Mouse (Mus musculus) forebrain, embryonic 15.5 days (tissue): ENCODE results near the gene Hist1h3f. TPM values are rescaled to one million over a fixed set of nuclear protein-coding genes. Genes with fewer than 3 reads are reported as not detected.
A peak's percentile ranks its signal among the peaks of the same experiment; 100 is the strongest.

Experiments used
- ATAC-seq: fragments of 200-750 bp; cut with Nextera tagmentation; replicated peaks from 2 replicates; pipeline ENCODE4 v1.8.0; 2017; ENCODE audit warnings: mild to moderate bottlenecking, moderate TSS enrichment, moderate library complexity
- H3K27ac ChIP-seq: fragments of 300-500 bp; sonication (generic); replicated peaks from 2 replicates; pipeline ENCODE4 v1.5.1; 2015; ENCODE audit warnings: mild to moderate bottlenecking, inconsistent platforms
- H3K27me3 ChIP-seq: fragments of 300-500 bp; sonication (generic); 2 replicates; pipeline ENCODE4 v1.6.1; 2015; ENCODE audit warnings: inconsistent platforms
- H3K36me3 ChIP-seq: fragments of 300-500 bp; sonication (generic); 2 replicates; pipeline ENCODE4 v1.6.1; 2015; ENCODE audit warnings: mild to moderate bottlenecking, inconsistent platforms
- H3K4me1 ChIP-seq: fragments of 300-500 bp; sonication (generic); 2 replicates; pipeline ENCODE4 v1.6.1; 2015; ENCODE audit warnings: inconsistent platforms
- H3K4me2 ChIP-seq: fragments of 300-500 bp; sonication (generic); replicated peaks from 2 replicates; pipeline ENCODE4 v1.6.1; 2015; ENCODE audit warnings: mild to moderate bottlenecking, inconsistent platforms
- H3K4me3 ChIP-seq: fragments of 300-500 bp; sonication (generic); 2 replicates; pipeline ENCODE4 v1.5.1; 2015; ENCODE audit warnings: mild to moderate bottlenecking, inconsistent platforms
- H3K9ac ChIP-seq: fragments of 300-500 bp; sonication (generic); replicated peaks from 2 replicates; pipeline ENCODE4 v1.6.1; 2015; ENCODE audit warnings: mild to moderate bottlenecking, inconsistent platforms
- H3K9me3 ChIP-seq: fragments of 300-500 bp; sonication (generic); 2 replicates; pipeline ENCODE4 v1.6.1; 2016; ENCODE audit warnings: inconsistent platforms
- WGBS: fragments of 180-500 bp; shearing (Covaris S2); methylation state at CpG from one replicate; pipeline ENCODE4 v1.1.7; 2015; ENCODE audit warnings: mixed read lengths; 5-methylcytosine and 5-hydroxymethylcytosine counted together
- polyA plus RNA-seq: library from polyadenylated mRNA; unstranded; fragments of >200 nt; fragmentation: Nextera tagmentation; extraction: Ambion mirVana; gene quantifications from 2 replicates; pipeline ENCODE4 v1.2.1, GENCODE M21; 2015

The Hist1h3f gene
- polyA plus RNA-seq, 1 experiment from 2014 or later: 0.94 TPM

DNA sequence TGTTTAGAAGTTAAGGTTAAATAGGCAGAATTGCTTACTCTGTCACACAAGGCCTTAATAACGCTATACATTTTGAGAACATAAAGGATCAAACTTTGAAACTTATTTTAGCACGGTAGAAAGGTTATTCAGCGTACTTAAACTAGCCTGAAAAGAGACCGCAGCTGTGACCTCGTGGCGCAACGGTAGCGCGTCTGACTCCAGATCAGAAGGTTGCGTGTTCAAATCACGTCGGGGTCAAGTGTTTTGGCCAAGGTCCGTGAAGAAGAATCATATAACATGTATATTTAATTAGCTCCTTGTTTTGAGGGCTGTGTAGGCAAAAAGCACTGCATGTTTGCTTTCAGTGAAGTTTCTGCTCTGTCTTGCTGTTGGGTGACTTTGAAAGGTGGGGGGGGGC, 37.5 kb upstream of the Hist1h3f start:
- 10% methylated on average over 13 of the region's 13 CpGs for WGBS
- Histone ChIP-seq H3K4me2 (no peak overlapping the region), H3K36me3 (no peaks in the 10 kb centered on the region), H3K27ac (no peak overlapping the region), H3K9ac (no peak overlapping the region), H3K27me3 (no peaks in the 10 kb centered on the region), H3K9me3 (no peaks in the 10 kb centered on the region), H3K4me3 (no peak overlapping the region), H3K4me1 (peaks cover 4% of the 10 kb centered on the region)
- ATAC-seq: no peak

DNA sequence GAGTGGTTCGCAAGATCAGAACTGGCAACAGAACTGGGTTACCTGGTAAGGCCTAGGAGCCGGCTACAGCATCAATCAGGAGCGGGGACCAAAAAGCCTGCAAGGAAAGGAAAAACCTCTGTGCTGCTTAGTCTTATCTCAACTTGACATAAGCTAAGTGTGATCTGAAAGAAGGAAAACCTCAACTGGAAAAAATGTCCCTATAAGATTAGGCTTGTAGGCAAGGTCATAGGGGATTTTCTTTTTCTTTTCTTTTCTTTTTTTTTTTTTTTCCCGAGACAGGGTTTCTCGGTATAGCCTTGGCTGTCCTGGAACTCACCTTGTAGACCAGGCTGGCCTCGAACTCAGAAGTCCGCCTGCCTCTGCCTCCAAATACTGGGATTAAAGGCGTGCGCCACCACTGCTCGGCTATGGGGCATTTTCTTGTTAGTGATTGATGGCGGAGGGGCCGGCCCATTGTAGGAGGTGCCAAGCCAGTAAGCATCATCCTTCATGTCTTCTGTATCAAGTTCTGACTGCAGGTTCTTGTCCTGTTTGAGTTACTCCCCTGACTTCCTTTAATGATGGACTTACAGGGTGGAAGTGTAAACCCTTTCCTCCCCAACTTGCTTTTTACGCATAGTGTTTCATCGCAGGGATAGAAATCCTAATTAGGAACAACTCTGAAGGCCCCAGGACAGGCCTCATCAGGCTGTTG, 36.9 kb upstream of the Hist1h3f start:
- no peaks in the 10 kb centered on the region for H3K9me3 ChIP-seq

DNA sequence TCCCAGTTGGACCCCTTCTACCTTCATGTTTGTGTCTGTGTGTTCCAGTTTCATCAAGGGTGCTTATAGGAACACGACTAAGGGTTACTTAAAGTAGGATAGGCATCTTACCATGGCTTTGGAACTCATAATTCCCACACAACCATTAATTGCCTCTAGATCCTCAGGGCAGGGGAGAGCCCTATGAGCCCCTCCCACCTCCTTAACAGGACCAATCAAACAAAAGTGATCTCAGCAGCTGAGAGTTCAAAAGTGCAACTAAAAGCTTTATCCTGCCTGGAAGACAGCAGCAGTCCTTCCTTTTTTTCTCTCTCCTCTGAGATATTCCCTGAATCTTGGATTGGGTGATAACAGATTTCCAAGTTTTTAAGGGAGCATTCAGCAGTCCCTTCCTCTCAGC, 33.7 kb upstream of the Hist1h3f start:
- Histone ChIP-seq H3K4me3 (no peak overlapping the region), H3K9me3 (no peaks in the 10 kb centered on the region), H3K9ac (no peak overlapping the region), H3K4me1 (peaks cover 4% of the 10 kb centered on the region), H3K36me3 (no peaks in the 10 kb centered on the region), H3K4me2 (no peak overlapping the region), H3K27ac (no peak overlapping the region), H3K27me3 (no peaks in the 10 kb centered on the region)
- ATAC-seq: no peak
- WGBS: 32% methylated on average over 1 of the region's 1 CpGs

More for the DNA sequence above, 36.9 kb upstream of the Hist1h3f start:
- Histone ChIP-seq H3K36me3 (no peaks in the 10 kb centered on the region), H3K4me2 (no peak overlapping the region), H3K4me1 (peaks cover 4% of the 10 kb centered on the region), H3K9ac (no peak overlapping the region), H3K4me3 (no peak overlapping the region), H3K27me3 (no peaks in the 10 kb centered on the region), H3K27ac (no peak overlapping the region)
- no peak for ATAC-seq
- WGBS: 27% methylated on average over 14 of the region's 14 CpGs

DNA sequence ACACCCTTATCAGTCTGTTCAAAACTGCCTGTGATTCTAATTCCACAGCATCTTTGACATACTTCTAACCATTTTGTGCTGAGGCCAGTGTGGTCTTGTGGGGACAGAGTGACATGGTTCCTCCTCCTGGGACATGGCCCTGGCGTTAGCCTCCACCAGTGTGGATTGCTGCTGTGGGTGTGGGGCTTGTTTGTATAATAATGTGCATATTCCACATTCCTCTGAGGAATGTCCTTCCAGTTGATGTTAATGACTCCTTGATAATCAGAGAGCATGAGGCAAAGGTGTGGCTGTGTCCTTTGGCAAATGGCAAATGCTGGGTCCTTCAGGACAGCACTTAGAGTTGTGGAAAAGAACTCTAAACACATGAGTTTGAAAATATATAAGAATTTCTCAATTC, 30.3 kb upstream of the Hist1h3f start:
- Histone ChIP-seq H3K4me2 (no peak overlapping the region), H3K27me3 (no peaks in the 10 kb centered on the region), H3K9ac (no peak overlapping the region), H3K4me1 (peaks cover 7% of the 10 kb centered on the region), H3K9me3 (no peaks in the 10 kb centered on the region), H3K36me3 (no peaks in the 10 kb centered on the region), H3K27ac (no peak overlapping the region), H3K4me3 (no peak overlapping the region)
- no peak for ATAC-seq
- WGBS: 90% methylated on average over 1 of the region's 1 CpGs

DNA sequence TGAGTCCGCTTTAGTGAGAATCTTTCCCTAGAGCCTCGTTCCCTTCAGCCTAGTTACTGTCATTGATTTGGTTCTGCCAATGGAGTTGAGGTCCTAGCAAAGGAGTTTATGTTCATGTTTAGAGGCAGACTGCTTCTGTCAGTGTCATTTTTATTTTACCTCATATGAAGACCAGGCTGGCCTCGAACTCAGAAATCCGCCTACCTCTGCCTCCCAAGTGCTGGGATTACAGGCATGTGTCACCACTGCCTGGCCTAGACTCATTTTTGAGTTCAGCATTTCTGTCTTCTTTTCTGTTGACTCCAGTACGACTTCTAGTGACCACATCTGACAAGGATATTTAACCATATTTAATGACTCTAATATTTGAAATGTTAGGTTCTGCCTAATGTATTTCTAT, 28.6 kb upstream of the Hist1h3f start:
- Histone ChIP-seq H3K4me3 (no peak overlapping the region), H3K27ac (no peak overlapping the region), H3K9ac (no peak overlapping the region), H3K4me2 (no peak overlapping the region), H3K4me1 (peaks cover 12% of the 10 kb centered on the region), H3K9me3 (no peaks in the 10 kb centered on the region), H3K27me3 (no peaks in the 10 kb centered on the region), H3K36me3 (no peaks in the 10 kb centered on the region)
- 81% methylated on average over 5 of the region's 5 CpGs for WGBS
- ATAC-seq: no peak

DNA sequence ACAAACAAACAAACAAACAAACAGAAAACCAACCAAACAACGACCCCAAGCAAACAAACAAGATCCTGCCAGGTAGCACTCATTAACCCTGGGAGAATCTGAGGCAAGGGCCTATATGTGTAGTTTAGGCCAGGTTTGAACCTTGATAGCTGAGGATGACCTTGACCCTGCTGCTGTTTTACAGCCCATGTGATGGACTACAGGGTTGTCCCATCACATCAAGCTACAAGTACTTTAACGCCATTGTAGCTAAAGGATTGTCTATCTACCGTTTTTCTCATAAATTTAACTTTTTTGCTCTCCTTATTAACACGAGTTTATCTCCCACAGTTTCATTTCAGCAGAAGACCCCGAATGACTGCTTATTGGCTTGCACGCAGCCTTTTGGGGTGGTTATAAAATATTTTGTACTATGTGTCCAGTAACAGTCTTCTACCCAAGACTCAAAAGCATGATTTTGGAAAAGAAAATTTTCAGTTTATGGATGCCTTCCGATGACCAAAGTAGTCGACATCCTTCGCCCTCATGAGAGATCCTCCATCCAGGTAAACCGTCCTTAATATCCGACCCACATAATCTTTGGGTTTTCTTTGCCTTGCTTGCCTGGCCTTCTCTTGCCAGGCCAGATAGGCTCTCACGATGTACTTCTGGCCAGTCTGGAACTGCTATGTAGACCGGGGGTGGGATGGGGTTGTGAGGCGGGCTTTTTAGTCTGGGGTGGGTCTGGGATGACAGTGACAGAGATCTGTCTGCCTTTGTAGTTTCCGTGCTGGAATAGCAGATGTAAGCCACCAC, 27.8 kb upstream of the Hist1h3f start:
- peaks cover 12% of the 10 kb centered on the region for H3K4me1 ChIP-seq
- H3K27me3 ChIP-seq: no peaks in the 10 kb centered on the region
- H3K9me3 ChIP-seq: no peaks in the 10 kb centered on the region
- H3K4me2 ChIP-seq: peak overlapping the region; percentile 73
- H3K36me3 ChIP-seq: no peaks in the 10 kb centered on the region
- H3K9ac ChIP-seq: peak overlapping the region; percentile 33; the same call in 1 of the 2 replicates
- H3K27ac ChIP-seq: no peak overlapping the region
- WGBS: 54% methylated on average over 15 of the region's 15 CpGs
- peak; percentile 20; the same call in 1 of the 2 replicates for ATAC-seq
- H3K4me3 ChIP-seq: peak overlapping the region; percentile 47

DNA sequence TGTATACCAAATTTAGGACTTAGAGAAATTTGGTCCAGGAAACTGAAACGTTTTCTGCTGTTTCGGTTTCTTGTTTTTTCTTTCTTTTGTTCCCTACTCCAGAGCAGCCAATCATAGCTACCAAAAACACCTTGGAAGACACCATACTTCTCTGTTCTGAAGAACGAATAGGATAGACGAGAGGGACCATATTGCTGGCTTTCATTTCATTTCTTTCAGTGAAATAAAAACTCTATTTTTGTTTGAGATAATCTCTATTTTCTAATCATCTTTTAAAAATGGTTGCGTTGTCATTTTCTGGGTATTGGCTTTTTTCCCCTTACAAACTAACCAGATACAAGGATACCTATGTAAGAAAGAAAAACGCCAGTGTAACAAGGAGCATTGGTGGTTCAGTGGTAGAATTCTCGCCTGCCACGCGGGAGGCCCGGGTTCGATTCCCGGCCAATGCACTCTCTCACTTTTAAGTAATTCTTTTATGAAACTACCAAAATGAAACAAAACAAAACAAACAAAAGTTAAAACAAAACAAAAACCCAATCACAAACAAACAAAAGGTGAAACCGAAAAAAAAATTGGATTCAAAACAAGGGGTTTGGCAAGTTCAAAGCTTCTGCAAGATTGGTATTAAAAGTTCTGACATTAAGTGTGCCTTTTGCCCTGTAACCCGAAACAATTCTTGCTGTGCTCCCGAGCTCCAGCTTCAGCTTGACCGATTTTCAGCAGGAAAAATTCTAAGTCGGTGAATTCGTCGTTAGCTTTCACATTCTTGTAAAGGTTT, 26.8 kb upstream of the Hist1h3f start:
- Histone ChIP-seq H3K4me2 (peak overlapping the region; percentile 73), H3K4me3 (peak overlapping the region; percentile 47), H3K36me3 (no peaks in the 10 kb centered on the region), H3K4me1 (peaks cover 15% of the 10 kb centered on the region), H3K27me3 (no peaks in the 10 kb centered on the region), H3K27ac (peak overlapping the region; percentile 60; the same call in 1 of the 2 replicates), H3K9me3 (no peaks in the 10 kb centered on the region), H3K9ac (peak overlapping the region; percentile 38; the same call in 1 of the 2 replicates)
- under 1% methylated on average over 19 of the region's 19 CpGs for WGBS
- ATAC-seq: peak; percentile 78

DNA sequence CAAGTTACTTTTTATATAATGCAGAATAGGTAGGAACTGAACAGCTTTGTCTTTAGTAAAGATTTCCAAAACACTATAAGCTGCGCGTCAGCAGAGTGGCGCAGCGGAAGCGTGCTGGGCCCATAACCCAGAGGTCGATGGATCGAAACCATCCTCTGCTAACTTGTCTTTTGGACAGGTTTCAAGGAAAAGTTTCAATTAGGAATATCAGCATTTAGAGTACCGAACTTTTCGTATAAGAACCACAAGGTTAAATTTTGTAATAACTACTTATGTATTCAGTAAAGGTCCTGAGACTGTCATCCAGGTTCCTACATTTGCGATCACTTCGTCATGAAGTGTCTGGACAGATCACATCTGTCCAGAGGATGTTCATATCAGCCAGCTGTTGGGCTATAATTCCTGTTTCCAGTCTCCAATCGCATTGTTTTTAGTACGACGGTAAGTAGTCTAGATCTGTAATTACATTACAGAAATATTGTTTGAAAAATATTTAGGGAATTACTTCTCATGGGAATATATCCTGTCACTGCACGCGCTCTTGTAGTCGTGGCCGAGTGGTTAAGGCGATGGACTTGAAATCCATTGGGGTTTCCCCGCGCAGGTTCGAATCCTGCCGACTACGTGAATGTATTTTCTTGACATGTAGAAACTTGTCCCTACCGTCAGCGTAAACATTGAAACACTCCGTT, 26.1 kb upstream of the Hist1h3f start:
- Histone ChIP-seq H3K27me3 (no peaks in the 10 kb centered on the region), H3K9ac (0 out of 2 replicates have a peak overlapping the region, but pooled peaks have one; percentile 31), H3K9me3 (no peaks in the 10 kb centered on the region), H3K27ac (peak overlapping the region; percentile 57), H3K4me2 (peak overlapping the region; percentile 73), H3K36me3 (no peaks in the 10 kb centered on the region), H3K4me3 (peak overlapping the region; percentile 47), H3K4me1 (peaks cover 15% of the 10 kb centered on the region)
- under 1% methylated on average over 27 of the region's 27 CpGs for WGBS
- peak; percentile 90 for ATAC-seq

DNA sequence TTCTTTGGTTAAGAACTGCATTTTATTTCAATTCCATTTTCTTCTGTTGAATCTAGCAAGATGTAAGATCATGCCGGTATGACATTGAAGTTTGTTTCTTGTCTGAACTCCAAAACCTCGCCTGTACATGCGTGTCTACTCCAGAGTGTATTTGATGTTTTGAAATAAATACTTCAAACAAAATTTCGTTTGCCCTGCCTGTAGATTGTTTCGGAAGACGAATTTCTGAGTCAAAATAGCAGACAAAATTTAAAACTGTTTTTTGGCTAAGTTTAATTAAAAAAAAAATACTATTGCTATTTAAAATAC, 25.6 kb upstream of the Hist1h3f start:
- Histone ChIP-seq H3K4me1 (peaks cover 15% of the 10 kb centered on the region), H3K4me2 (peak overlapping the region; percentile 73), H3K4me3 (peak overlapping the region; percentile 47), H3K27ac (0 out of 2 replicates have a peak overlapping the region, but pooled peaks have one; percentile 14), H3K36me3 (no peaks in the 10 kb centered on the region), H3K9me3 (no peaks in the 10 kb centered on the region), H3K9ac (no peak overlapping the region), H3K27me3 (no peaks in the 10 kb centered on the region)
- ATAC-seq: no peak
- WGBS: under 1% methylated on average over 6 of the region's 6 CpGs

DNA sequence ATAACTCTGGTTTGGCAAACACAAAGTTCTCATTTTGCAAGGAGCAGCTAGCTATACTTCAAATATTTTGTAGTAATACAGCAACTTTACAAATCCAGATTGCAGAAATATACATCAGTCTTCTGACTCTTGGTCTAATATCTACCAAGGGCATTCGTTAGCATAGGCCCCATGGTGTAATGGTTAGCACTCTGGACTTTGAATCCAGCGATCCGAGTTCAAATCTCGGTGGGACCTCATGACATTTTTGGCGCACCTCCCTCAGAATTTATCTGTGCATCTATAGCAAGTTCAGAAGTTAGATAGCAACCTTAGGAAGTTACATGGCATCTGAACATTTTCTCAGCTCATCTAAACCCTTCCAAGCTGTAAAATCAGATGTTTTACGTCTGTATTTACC, 25.0 kb upstream of the Hist1h3f start:
- Histone ChIP-seq H3K4me2 (peak overlapping the region; percentile 73), H3K4me1 (peaks cover 15% of the 10 kb centered on the region), H3K9me3 (no peaks in the 10 kb centered on the region), H3K4me3 (peak overlapping the region; percentile 47), H3K27ac (no peak overlapping the region), H3K27me3 (no peaks in the 10 kb centered on the region), H3K9ac (no peak overlapping the region), H3K36me3 (no peaks in the 10 kb centered on the region)
- under 1% methylated on average over 6 of the region's 6 CpGs for WGBS
- ATAC-seq: peak; percentile 27

DNA sequence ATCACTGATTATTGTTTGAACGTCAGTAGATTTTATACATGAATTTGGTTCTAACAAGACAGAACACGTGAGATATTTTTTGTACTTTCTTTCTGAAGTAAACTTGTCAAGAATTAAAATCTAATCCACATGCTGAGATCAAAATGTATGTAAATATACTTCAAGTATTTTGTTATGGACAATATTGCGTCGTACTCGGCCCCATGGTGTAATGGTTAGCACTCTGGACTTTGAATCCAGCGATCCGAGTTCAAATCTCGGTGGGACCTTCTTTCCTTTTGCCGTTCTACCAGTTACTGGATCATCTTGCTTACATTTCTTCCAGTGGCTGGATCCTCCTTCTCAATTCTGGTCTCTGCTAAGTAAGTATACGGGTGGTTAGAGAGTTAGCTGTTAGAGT, 24.4 kb upstream of the Hist1h3f start:
- WGBS: under 1% methylated on average over 10 of the region's 10 CpGs
- peak overlapping the region; percentile 73 for H3K4me2 ChIP-seq
- H3K9me3 ChIP-seq: no peaks in the 10 kb centered on the region
- H3K27me3 ChIP-seq: no peaks in the 10 kb centered on the region
- peak overlapping the region; percentile 47 for H3K4me3 ChIP-seq
- 0 out of 2 replicates have a peak, but pooled peaks have one; percentile 26 for ATAC-seq
- no peak overlapping the region for H3K9ac ChIP-seq
- H3K4me1 ChIP-seq: peaks cover 15% of the 10 kb centered on the region
- no peak overlapping the region for H3K27ac ChIP-seq
- H3K36me3 ChIP-seq: no peaks in the 10 kb centered on the region
